Mouse (Mus musculus) thymus, adult 2 months (tissue): ENCODE measurements around the gene Vmp1.

Experiments used
- CTCF ChIP-seq: fragments of 200-500 bp; IDR thresholded peaks from 2 replicates; pipeline ENCODE4 v1.5.1; 2012; ENCODE audit warnings: mild to moderate bottlenecking, control low read depth, low read length, moderate library complexity, borderline replicate concordance; ENCODE audit not compliant: control insufficient read depth, poor library complexity, insufficient read depth; ENCODE audit errors: extremely low read depth
- POLR2A ChIP-seq: fragments of 200-500 bp; IDR thresholded peaks from 2 replicates; pipeline ENCODE4 v1.6.1; 2012; ENCODE audit warnings: mild to moderate bottlenecking, low read length, control low read depth, moderate library complexity; ENCODE audit not compliant: control insufficient read depth, poor library complexity, insufficient read depth; ENCODE audit errors: extremely low read depth

GRCm38 (mm10) chr11:86685366-86685765 lies 1.7 kb upstream of the Vmp1 start:
- no peak for TF ChIP-seq CTCF
- TF ChIP-seq POLR2A = no peak
